Mouse (Mus musculus) colon, adult 2 months (tissue): ENCODE measurements around the gene Gm10031. TPM values are rescaled to one million over a fixed set of nuclear protein-coding genes. Genes with fewer than 3 reads are reported as not detected.

ENCODE experiments used
- polyA plus RNA-seq: library from polyadenylated mRNA; depleted of rRNA; stranded (reverse); fragments of >200 nt; gene quantifications from 2 replicates; pipeline ENCODE4 v1.2.3, GENCODE M21; 2012; rRNA removed

Gm10031 gene
- polyA plus RNA-seq: 17.1 and 17.4 TPM in 2 replicates

DNA sequence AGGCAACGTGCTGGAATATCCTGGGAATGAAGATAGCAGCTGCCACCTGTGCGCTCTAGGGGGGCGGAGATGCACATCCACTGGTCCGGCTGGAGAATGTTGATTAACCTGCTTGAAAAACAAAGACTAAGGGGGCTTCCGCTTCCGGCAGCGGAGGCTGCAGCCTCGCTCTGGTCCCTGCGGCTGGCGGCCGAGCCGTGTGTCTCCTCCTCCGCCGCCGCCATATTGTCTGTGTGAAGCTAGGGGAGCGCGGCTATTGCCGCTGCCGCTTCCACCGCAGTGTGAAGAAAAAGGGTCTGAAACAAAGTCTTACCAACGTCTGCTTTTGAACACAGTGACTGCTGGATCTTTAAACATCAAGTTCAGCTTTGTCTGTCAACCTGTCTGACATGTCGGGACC lies at the start of gene Gm10031:
TSS of gene Gm10031 (plus strand) at position 171 of the 400 bp plus-strand sequence.

DNA sequence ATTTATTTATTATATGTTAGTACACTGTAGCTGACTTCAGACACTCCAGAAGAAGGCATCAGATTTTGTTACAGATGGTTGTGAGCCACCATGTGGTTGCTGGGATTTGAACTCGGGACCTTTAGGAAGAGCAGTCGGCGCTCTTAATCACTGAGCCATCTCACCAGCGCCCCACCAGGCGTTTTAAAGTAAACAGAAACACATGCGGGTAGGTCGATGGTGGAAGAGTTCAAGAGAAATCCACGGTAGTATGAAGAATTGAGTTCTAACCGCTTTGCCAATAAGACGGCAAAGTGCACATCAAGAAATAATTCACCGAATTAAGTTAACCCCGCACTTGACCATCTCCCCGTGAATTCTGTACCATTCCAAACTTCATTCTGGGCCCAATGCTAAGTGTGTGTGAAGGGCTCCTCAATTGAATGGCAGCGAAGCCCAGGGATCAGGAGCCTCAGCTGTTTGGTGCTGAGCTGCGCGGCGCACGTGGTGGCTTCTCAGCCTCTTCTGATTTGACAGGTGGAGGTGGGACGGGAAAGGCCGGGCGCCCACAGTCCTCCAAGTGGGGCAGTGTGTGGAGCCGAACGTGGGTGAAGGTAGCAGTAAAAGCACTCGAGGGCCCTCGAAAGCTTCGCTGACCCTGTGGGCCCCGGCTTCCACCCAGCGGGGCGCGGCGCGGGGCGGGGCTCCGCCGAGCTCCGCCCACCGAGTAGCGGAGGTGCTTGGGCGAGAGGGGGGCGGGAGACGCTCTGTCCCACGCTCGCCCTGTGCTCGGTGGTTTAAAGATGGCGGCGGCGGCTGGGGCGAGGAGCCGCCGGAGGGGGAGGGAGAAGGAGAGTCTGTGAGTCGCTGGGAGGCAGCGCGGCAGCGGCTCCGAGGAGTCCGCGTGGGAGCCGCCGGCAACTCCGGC lies 34.5 kb downstream of the Gm10031 start, which contains the start of gene Abl2:
TSS of gene Abl2 (plus strand) at position 763 of the 907 bp plus-strand sequence.

Other genes with a start within 250 kb of the Gm10031 start
- gene Tdrd5, start 220.3 kb upstream of the Gm10031 start, polyA plus RNA-seq: 0.03 and 0.05 TPM in 2 replicates
- gene Nphs2, start 213.3 kb upstream of the Gm10031 start, polyA plus RNA-seq: not detected in 2 replicates
- 24.7 and 30.2 TPM in 2 replicates for gene Gm2000, start 158.0 kb upstream of the Gm10031 start, polyA plus RNA-seq
- not detected in 2 replicates for gene Axdnd1, start 102.9 kb upstream of the Gm10031 start, polyA plus RNA-seq
- gene Soat1, start 49.7 kb upstream of the Gm10031 start, polyA plus RNA-seq: 23.0 and 25.7 TPM in 2 replicates
- 5.3 TPM in 2 replicates for gene Abl2, start 34.8 kb downstream of the Gm10031 start, polyA plus RNA-seq
- 83.1 and 112 TPM in 2 replicates for gene Tor3a, start 150.3 kb downstream of the Gm10031 start, polyA plus RNA-seq
- gene Fam20b, start 195.1 kb downstream of the Gm10031 start, polyA plus RNA-seq: 32.0 and 35.0 TPM in 2 replicates